Mouse (Mus musculus): ENCODE results near the gene Lsamp. TPM values are rescaled to one million over a fixed set of nuclear protein-coding genes. Genes with fewer than 3 reads are reported as not detected.

Gene Lsamp
- polyA plus RNA-seq, 1 experiment from 2014 or later = 3.1 TPM

DNA sequence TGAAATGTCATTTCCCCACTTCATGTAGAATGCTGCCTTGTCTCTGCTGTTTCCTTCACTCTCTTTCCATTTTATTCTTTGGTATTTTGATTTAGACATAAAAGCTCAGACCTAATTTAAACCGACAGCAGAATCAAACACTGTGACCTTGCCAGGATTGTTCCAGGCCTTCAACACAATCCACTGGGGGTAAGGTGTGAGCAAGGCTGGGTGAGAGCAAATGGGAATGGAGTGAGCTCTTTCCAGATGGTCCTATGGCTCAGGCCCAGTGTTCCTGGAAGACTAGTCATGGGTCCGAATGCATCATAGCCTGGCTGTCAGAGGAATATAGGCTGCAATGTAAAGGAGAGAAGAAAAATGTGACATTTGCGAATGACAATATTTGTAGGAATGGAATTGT is 340.6 kb downstream of the Lsamp start:
- H3K4me2 ChIP-seq (ENCODE audit: low read depth, low read length) = no peak overlapping the region
- no peaks in the 10 kb centered on the region for H3K4me1 ChIP-seq (ENCODE audit: control insufficient read depth, insufficient read depth, low read length)
- H3K9me3 ChIP-seq (ENCODE audit: control insufficient read depth, low read length) = no peaks in the 10 kb centered on the region
- H3K36me3 ChIP-seq (ENCODE audit: control insufficient read depth, insufficient read depth, low read length) = no peaks in the 10 kb centered on the region
- H3K4me3 ChIP-seq (ENCODE audit: low read length) = no peak overlapping the region
- 93% methylated on average over 3 of the region's 3 CpGs for WGBS
- H3K27ac ChIP-seq (ENCODE audit: low read length) = no peak overlapping the region
- ATAC-seq = no peak
- no peaks in the 10 kb centered on the region for H3K27me3 ChIP-seq (replicated peaks; ENCODE audit: control insufficient read depth, insufficient read depth, low read length)
- no peak overlapping the region for H3K9ac ChIP-seq (ENCODE audit: low read depth, low read length)

DNA sequence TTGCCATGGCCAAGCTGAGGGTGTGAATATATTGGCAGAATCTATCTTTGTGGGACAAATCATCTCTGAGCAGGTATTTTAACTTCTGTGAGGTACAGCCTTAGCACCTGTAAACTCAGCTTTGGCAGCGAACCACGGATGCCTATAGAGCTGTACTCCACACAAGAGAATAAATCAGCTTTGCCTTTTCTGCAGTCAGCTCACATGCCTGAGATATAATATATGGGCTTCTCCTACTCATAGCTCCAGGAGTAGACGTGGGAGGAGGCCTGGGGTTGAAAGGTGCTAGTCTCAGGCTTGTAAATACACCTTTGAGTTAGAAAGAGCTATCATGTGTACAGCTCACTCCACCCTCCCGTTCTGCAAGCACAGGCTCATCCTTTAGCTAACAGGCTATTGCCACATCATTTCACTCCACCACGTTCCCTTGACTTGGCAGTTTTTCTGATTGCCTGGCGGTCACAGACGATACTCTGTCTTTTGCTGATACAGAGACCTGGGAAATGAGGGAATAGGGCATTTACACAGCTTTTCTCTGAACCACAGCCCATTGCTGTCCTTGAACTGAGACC is 344.2 kb downstream of the Lsamp start:
- H3K27ac ChIP-seq (ENCODE audit: low read length) = no peak overlapping the region
- no peak overlapping the region for H3K9ac ChIP-seq (ENCODE audit: low read depth, low read length)
- H3K36me3 ChIP-seq (ENCODE audit: control insufficient read depth, insufficient read depth, low read length) = no peaks in the 10 kb centered on the region
- 71% methylated on average over 7 of the region's 7 CpGs for WGBS
- no peaks in the 10 kb centered on the region for H3K9me3 ChIP-seq (ENCODE audit: control insufficient read depth, low read length)
- no peaks in the 10 kb centered on the region for H3K27me3 ChIP-seq (replicated peaks; ENCODE audit: control insufficient read depth, insufficient read depth, low read length)
- H3K4me3 ChIP-seq (ENCODE audit: low read length) = no peak overlapping the region
- ATAC-seq = no peak
- no peaks in the 10 kb centered on the region for H3K4me1 ChIP-seq (ENCODE audit: control insufficient read depth, insufficient read depth, low read length)
- H3K4me2 ChIP-seq (ENCODE audit: low read depth, low read length) = no peak overlapping the region

DNA sequence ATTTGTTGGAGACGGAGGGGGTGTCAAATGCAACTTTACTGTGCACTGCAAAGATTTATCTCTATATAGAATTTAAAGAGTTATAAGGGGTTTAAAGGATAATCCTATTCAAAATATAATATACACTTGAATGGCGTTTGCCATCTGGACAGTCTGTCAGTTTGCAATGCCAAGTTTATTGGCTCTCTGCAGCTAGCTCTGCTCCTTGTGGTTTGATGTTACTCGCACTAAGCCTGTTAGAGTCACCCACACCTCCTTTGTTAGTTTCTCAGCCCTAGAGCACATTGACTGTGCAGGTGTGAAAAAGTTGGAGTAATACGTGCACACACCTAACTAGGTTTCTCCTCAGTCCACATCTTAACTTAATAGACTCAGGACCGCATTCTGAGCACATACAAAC is 385.5 kb downstream of the Lsamp start:
- Histone ChIP-seq H3K4me2 (ENCODE audit: low read depth, low read length) (no peak overlapping the region), H3K27ac (ENCODE audit: low read length) (no peak overlapping the region), H3K4me1 (ENCODE audit: control insufficient read depth, insufficient read depth, low read length) (no peaks in the 10 kb centered on the region), H3K9ac (ENCODE audit: low read depth, low read length) (no peak overlapping the region), H3K9me3 (ENCODE audit: control insufficient read depth, low read length) (no peaks in the 10 kb centered on the region), H3K4me3 (ENCODE audit: low read length) (no peak overlapping the region), H3K27me3 (replicated peaks; ENCODE audit: control insufficient read depth, insufficient read depth, low read length) (no peaks in the 10 kb centered on the region), H3K36me3 (ENCODE audit: control insufficient read depth, insufficient read depth, low read length) (no peaks in the 10 kb centered on the region)
- no peak for ATAC-seq
- 72% methylated on average over 5 of the region's 5 CpGs for WGBS

DNA sequence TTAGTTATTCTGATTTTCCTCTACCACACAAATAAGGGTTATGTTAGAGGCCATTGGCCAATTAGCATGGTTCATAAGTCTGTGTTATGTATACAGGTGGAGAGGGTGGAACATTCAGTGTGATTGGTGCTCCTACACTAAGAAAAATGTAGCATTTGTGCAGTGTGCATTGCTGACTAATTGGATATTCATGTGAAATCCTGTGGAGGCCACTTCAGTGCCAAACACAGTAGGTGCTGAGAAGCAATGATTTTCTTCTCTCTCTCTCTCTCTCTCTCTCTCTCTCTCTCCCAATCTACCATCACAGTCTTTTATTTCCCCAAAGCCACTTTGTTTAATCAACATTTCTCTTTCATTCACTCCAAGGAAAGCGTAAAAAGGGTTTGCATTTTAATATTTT is 387.1 kb downstream of the Lsamp start:
- no peak overlapping the region for H3K4me2 ChIP-seq (ENCODE audit: low read depth, low read length)

DNA sequence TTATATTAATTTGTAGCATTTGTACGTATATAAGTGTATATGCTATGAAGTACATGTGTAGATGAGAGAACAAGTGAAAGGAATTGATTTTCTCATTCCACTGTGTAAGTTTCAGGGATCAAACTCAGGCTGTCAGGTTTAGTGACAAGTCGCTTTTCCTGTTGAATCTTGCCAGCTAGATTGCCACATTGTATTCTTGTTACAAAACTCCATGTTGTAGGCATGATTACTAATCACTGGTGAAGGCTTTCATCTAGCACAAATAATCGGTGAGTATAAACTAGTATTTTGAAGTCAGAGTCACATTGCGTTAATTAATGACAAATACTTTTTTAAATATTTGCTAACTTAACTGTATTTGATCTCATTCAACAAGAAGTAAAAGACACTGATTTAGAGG is 391.2 kb downstream of the Lsamp start:
- 88% methylated on average over 4 of the region's 4 CpGs for WGBS
- H3K4me2 ChIP-seq (ENCODE audit: low read depth, low read length) = no peak overlapping the region
- H3K27ac ChIP-seq (ENCODE audit: low read length) = no peak overlapping the region
- ATAC-seq = no peak
- no peaks in the 10 kb centered on the region for H3K36me3 ChIP-seq (ENCODE audit: control insufficient read depth, insufficient read depth, low read length)
- H3K4me3 ChIP-seq (ENCODE audit: low read length) = no peak overlapping the region
- no peak overlapping the region for H3K9ac ChIP-seq (ENCODE audit: low read depth, low read length)
- H3K4me1 ChIP-seq (ENCODE audit: control insufficient read depth, insufficient read depth, low read length) = no peaks in the 10 kb centered on the region
- H3K9me3 ChIP-seq (ENCODE audit: control insufficient read depth, low read length) = no peaks in the 10 kb centered on the region
- H3K27me3 ChIP-seq (replicated peaks; ENCODE audit: control insufficient read depth, insufficient read depth, low read length) = no peaks in the 10 kb centered on the region

More for the DNA sequence above, 387.1 kb downstream of the Lsamp start:
- Histone ChIP-seq H3K9ac (ENCODE audit: low read depth, low read length) (no peak overlapping the region), H3K36me3 (ENCODE audit: control insufficient read depth, insufficient read depth, low read length) (no peaks in the 10 kb centered on the region), H3K27ac (ENCODE audit: low read length) (no peak overlapping the region), H3K4me3 (ENCODE audit: low read length) (no peak overlapping the region), H3K9me3 (ENCODE audit: control insufficient read depth, low read length) (no peaks in the 10 kb centered on the region), H3K4me1 (ENCODE audit: control insufficient read depth, insufficient read depth, low read length) (no peaks in the 10 kb centered on the region), H3K27me3 (replicated peaks; ENCODE audit: control insufficient read depth, insufficient read depth, low read length) (no peaks in the 10 kb centered on the region)
- WGBS = 93% methylated on average over 1 of the region's 1 CpGs
- ATAC-seq = no peak

DNA sequence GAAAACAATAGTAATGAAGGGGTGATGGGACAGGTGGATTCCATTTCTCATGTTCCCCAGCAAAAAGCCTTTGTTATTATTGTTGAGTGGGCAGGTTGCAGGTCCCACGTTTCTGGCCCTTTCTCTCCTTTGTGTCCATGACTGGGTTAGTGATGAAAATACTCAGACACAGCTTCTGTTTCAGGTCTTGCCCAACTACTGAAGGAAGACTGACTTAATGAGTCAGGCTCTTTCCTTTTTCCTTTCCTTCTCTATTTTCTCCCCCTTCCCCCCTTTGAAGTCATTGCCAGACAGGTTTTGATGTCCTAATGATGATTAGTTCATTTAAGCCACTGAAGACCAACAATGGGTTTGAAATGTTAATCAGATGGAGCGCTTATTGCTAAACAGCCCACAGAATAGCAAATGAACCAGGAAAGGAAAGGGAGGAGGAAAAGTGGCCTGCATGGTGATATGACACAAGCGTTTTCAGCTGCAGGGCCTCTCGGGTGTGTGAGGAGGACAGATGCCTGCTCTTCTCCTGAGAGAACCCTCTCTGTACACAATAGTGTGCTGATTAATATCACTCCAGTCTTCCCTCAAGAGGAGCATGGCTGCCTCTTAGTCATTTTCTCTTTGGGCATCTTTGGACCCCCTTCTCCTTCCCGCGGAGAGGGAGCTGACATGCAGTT is 393.1 kb downstream of the Lsamp start:
- H3K27ac ChIP-seq (ENCODE audit: low read length) = no peak overlapping the region
- no peak overlapping the region for H3K4me3 ChIP-seq (ENCODE audit: low read length)
- no peak overlapping the region for H3K9ac ChIP-seq (ENCODE audit: low read depth, low read length)
- H3K4me1 ChIP-seq (ENCODE audit: control insufficient read depth, insufficient read depth, low read length) = no peaks in the 10 kb centered on the region
- no peaks in the 10 kb centered on the region for H3K27me3 ChIP-seq (replicated peaks; ENCODE audit: control insufficient read depth, insufficient read depth, low read length)
- ATAC-seq = no peak
- WGBS = 77% methylated on average over 6 of the region's 6 CpGs
- H3K4me2 ChIP-seq (ENCODE audit: low read depth, low read length) = no peak overlapping the region
- no peaks in the 10 kb centered on the region for H3K9me3 ChIP-seq (ENCODE audit: control insufficient read depth, low read length)
- H3K36me3 ChIP-seq (ENCODE audit: control insufficient read depth, insufficient read depth, low read length) = no peaks in the 10 kb centered on the region

DNA sequence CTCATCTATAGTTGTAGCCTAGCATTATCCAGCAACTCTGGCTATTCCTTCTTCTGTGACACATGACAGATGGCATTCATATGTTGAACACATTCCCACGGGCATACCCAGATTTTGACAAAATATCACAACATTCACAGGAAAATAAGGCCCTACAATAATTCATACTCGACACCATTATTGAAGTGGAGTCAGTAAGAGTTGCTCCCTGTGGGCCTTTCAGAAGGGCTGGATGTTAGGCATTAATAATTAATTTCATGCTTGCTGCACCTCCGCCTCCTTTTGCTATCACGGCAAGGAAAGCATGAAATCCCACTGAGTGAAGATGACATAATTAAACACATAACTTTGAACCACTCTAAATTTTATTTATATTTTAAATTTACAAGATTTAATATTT is 407.9 kb downstream of the Lsamp start:
- WGBS = 80% methylated on average over 4 of the region's 4 CpGs
- Histone ChIP-seq H3K4me3 (ENCODE audit: low read length) (no peak overlapping the region), H3K4me1 (ENCODE audit: control insufficient read depth, insufficient read depth, low read length) (no peaks in the 10 kb centered on the region), H3K27ac (ENCODE audit: low read length) (no peak overlapping the region), H3K9me3 (ENCODE audit: control insufficient read depth, low read length) (no peaks in the 10 kb centered on the region), H3K9ac (ENCODE audit: low read depth, low read length) (no peak overlapping the region), H3K4me2 (ENCODE audit: low read depth, low read length) (no peak overlapping the region), H3K36me3 (ENCODE audit: control insufficient read depth, insufficient read depth, low read length) (no peaks in the 10 kb centered on the region), H3K27me3 (replicated peaks; ENCODE audit: control insufficient read depth, insufficient read depth, low read length) (no peaks in the 10 kb centered on the region)
- no peak for ATAC-seq

DNA sequence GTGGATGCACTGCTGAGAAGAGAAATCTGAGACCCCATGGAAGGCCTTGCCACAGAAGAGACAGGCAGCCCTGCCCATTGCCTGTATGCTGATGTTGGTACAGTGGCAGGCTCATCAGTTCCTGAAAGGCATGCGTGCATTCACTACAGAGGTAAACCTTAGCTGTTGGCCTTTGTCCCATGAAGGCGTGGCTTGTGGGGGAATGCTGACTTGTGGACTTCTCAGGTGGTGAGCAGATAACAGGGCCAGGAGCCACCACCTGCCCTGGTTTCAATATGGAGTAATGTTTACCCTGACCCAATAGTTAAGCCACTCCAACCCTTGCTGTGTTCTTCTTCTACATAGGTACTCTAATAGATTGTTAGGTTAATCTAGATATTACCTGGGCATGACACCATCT is 415.4 kb downstream of the Lsamp start:
- no peaks in the 10 kb centered on the region for H3K27me3 ChIP-seq (replicated peaks; ENCODE audit: control insufficient read depth, insufficient read depth, low read length)
- H3K4me1 ChIP-seq (ENCODE audit: control insufficient read depth, insufficient read depth, low read length) = no peaks in the 10 kb centered on the region
- WGBS = 78% methylated on average over 2 of the region's 2 CpGs
- H3K9ac ChIP-seq (ENCODE audit: low read depth, low read length) = no peak overlapping the region
- H3K4me2 ChIP-seq (ENCODE audit: low read depth, low read length) = no peak overlapping the region
- no peaks in the 10 kb centered on the region for H3K9me3 ChIP-seq (ENCODE audit: control insufficient read depth, low read length)
- no peak overlapping the region for H3K27ac ChIP-seq (ENCODE audit: low read length)
- no peaks in the 10 kb centered on the region for H3K36me3 ChIP-seq (ENCODE audit: control insufficient read depth, insufficient read depth, low read length)
- ATAC-seq = peak; percentile 99
- H3K4me3 ChIP-seq (ENCODE audit: low read length) = no peak overlapping the region

DNA sequence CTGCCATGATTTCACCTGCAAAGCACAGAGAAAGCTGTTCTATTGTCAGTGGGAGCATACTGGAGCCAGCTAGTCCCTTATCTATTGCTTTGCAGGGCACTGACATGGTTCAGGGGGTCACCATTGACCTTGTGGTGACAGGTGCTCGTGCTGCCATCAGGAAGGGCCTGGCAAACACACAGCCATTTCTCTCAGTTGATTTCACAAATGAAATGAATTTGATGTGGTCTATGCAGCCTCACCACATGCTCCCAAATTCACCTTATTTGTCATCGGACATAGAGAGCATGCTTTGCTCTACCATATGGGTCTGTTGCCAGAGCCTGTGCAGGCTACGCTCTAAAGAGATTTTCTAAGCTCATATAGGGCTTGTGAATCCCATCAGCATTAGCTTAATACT is 450.1 kb downstream of the Lsamp start:
- no peaks in the 10 kb centered on the region for H3K36me3 ChIP-seq (ENCODE audit: control insufficient read depth, insufficient read depth, low read length)
- H3K9me3 ChIP-seq (ENCODE audit: control insufficient read depth, low read length) = no peaks in the 10 kb centered on the region
- no peak overlapping the region for H3K4me2 ChIP-seq (ENCODE audit: low read depth, low read length)
- no peak overlapping the region for H3K9ac ChIP-seq (ENCODE audit: low read depth, low read length)
- H3K4me1 ChIP-seq (ENCODE audit: control insufficient read depth, insufficient read depth, low read length) = no peaks in the 10 kb centered on the region
- no peak overlapping the region for H3K4me3 ChIP-seq (ENCODE audit: low read length)
- 88% methylated on average over 3 of the region's 3 CpGs for WGBS
- H3K27me3 ChIP-seq (replicated peaks; ENCODE audit: control insufficient read depth, insufficient read depth, low read length) = no peaks in the 10 kb centered on the region
- ATAC-seq = no peak
- H3K27ac ChIP-seq (ENCODE audit: low read length) = no peak overlapping the region

DNA sequence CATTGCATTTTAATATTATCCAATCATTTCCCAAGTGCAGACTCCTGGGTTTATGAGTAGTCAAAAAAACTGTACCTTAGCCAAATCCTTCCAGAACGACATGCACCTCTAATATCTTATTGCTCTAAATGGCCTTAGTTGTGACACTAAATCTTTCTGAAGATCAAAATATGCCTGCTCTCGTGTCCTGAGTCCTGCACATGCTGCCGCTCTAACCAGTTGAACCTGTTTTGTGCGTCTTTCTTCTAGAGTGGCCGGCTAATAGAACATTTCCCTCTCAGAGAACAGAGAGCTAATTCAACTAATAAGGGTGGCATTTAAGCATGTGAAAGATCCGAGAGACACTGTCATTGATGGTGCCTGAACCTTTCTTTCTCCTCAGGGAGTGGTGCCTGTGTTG is 452.3 kb downstream of the Lsamp start:
- no peaks in the 10 kb centered on the region for H3K27me3 ChIP-seq (replicated peaks; ENCODE audit: control insufficient read depth, insufficient read depth, low read length)
- H3K4me2 ChIP-seq (ENCODE audit: low read depth, low read length) = no peak overlapping the region
- H3K4me1 ChIP-seq (ENCODE audit: control insufficient read depth, insufficient read depth, low read length) = no peaks in the 10 kb centered on the region
- no peak overlapping the region for H3K9ac ChIP-seq (ENCODE audit: low read depth, low read length)
- 59% methylated on average over 6 of the region's 6 CpGs for WGBS
- H3K4me3 ChIP-seq (ENCODE audit: low read length) = no peak overlapping the region
- no peak for ATAC-seq
- no peak overlapping the region for H3K27ac ChIP-seq (ENCODE audit: low read length)
- no peaks in the 10 kb centered on the region for H3K9me3 ChIP-seq (ENCODE audit: control insufficient read depth, low read length)
- H3K36me3 ChIP-seq (ENCODE audit: control insufficient read depth, insufficient read depth, low read length) = no peaks in the 10 kb centered on the region
